Mouse (Mus musculus): ENCODE data around the gene Rapgef6. TPM values are rescaled to one million over a fixed set of nuclear protein-coding genes. Genes with fewer than 3 reads are reported as not detected.

Gene Rapgef6
- total RNA-seq, 2 experiments from 2014 or later: 47.6 to 59.0 TPM

DNA sequence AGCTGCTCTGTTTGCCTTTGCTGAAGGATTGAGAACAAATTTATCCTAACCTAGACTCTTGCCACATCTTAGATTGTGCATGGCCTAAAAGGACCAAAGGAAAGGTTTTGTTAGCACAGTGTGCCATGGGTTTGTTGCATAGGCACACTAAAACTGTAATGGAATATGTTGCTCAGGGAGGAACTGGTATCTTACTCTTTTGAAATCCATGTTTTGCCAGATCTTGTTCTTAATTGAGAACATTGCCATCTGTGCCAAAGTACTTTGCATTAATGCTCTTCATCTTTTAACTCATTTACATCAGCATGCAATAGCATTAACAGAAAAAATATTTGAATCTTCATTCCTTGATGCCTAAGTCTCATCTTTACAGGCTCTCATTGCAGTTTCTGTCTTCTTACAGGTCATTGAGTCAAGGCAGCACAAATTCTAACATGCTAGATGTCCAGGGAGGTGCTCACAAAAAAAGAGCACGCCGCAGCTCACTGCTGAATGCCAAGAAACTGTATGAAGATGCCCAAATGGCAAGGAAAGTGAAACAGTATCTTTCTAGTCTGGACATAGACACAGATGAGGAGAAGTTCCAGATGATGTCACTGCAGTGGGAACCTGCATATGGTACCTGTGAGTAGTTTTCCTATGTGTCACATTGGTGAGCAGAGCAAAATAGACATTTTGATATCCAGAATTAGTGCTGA lies 153.3 kb downstream of the Rapgef6 start:
- no peak for ATAC-seq (replicated peaks; ENCODE audit: low FRiP score, low TSS enrichment, poor library complexity, severe bottlenecking)

DNA sequence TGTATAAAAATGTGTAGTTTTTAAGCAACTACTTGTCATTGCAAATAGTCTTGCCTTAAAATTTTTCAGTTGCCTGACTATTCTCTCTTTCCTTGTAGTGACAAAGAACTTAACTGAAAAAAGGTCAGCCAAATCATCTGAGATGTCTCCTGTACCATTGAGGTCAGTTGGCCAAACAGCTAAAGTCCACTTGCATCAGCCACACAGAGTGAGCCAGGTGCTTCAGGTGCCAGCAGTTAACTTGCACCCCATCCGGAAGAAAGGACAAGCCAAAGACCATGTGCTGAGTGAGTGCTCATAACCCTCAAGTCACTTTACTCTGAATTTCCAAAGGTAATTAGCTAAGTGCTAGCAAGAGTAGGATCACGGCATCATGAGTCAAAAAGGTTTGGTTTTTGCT lies 156.5 kb downstream of the Rapgef6 start:
- ATAC-seq (replicated peaks; ENCODE audit: low FRiP score, low TSS enrichment, poor library complexity, severe bottlenecking): no peak

DNA sequence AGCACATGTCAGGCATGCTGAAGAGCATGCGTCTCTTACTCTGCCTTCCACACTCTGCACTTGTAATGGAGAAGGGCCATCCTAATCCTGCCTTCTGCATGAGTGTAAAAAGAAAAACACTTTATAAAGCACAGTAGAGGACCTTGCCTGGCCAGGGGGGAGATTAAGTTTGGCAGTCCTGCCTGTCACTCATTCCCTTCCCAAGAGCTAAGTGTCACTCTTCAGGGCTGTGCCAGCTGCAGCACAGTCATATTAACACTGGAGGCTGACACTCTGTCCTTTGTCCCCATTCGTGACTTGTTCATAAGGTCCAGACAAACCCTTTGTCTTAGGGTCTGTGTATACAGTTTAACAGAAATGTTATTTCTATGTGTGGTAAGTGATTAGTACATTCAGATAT lies 162.2 kb downstream of the Rapgef6 start:
- no peak for ATAC-seq (replicated peaks; ENCODE audit: low FRiP score, low TSS enrichment, poor library complexity, severe bottlenecking)

DNA sequence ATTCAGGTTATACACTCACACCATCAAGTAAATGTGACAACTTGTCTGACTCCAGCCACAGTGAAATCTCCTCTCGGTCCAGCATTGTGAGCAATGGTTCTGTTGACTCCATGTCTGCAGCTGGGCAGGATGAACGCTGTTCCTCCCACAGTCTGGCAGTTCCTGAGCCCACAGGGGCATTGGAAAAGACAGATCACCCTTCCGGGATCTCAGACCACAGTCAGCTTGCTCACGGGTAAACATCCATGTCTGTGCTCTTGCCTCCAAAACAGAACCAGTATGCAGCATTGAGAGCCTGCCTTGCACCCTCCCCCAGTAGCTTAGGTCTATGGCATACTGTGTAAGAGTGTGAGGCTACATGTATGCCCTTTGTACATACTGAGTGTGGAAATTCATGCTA lies 167.5 kb downstream of the Rapgef6 start:
- ATAC-seq (replicated peaks; ENCODE audit: low FRiP score, low TSS enrichment, poor library complexity, severe bottlenecking): no peak

DNA sequence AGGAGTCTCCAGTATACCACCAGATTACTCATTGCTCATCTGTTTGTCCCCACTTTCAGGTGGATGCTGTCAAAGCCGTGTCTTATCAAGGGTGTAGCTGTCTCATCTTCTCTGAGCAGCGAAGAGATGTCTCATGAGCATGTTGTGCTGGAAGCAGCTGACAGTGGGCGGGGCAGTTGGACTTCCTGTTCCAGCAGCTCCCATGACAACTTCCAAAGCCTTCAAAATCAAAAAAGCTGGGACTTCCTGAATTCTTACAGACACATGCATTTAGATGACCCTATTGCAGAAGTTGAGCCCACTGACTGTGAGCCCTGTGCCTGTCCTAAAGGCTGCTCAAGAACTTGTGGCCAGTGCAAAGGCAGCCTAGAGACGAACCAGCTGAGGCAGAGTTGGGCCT lies 168.5 kb downstream of the Rapgef6 start:
- ATAC-seq (replicated peaks; ENCODE audit: low FRiP score, low TSS enrichment, poor library complexity, severe bottlenecking): no peak

DNA sequence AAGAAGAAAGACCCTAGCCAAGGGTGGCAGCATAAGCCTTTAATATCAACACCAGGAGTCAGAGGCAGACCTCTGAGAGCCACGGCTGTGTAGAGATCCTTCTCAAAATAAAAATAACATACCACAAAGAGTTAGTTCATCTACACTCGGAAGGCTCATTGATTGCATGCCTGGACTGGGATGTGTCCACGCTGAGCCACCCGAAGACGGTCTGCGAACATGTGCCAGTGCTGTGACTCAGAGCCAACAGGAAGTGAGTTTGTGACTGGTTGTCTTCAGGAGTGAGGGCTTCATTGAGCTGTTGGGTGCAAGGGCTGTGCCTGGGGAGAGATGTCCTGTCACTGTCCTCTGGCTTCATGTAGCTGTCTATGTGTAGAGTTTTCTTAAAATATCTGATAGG lies 171.0 kb downstream of the Rapgef6 start:
- ATAC-seq (replicated peaks; ENCODE audit: low FRiP score, low TSS enrichment, poor library complexity, severe bottlenecking): no peak

DNA sequence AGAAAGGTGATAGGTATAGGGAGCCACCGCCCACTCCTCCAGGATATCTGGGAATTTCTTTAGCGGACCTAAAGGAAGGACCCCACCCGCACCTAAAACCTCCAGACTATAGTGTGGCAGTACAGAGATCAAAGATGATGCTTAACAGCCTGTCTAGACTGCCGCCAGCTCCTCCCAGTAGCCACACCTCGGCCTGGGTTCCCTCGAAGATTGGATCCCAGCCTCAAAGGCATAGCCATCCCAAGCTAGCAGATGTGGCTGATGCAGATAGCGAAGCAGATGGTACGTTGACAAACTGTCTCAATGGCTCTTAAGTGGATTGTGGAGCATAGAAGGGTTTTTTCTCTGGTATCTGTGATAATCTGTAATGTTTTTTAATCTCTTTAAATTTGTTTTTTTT lies 171.6 kb downstream of the Rapgef6 start:
- ATAC-seq (replicated peaks; ENCODE audit: low FRiP score, low TSS enrichment, poor library complexity, severe bottlenecking): peak; percentile 53; the same call in 1 of the 2 replicates

DNA sequence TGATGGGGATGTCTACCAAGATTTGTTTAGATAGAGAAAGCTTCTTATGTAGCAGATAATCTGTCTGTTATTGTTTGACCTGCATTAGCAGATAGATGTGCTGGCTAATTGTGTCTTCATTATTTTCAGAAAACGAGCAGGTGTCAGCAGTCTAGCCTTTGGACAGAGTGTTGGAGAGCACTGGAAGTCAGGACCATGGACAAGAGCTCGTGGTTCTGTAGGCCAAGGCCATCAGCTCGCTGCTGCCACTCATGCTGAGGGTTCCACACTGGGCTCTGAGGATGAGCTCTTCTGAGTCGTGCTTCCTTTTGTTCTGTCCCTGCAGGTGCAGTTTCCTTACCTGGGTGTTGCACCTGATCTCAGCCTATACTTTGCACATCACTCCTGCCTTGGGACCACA lies 173.3 kb downstream of the Rapgef6 start:
- peak; percentile 55; the same call in 1 of the 2 replicates for ATAC-seq (replicated peaks; ENCODE audit: low FRiP score, low TSS enrichment, poor library complexity, severe bottlenecking)

DNA sequence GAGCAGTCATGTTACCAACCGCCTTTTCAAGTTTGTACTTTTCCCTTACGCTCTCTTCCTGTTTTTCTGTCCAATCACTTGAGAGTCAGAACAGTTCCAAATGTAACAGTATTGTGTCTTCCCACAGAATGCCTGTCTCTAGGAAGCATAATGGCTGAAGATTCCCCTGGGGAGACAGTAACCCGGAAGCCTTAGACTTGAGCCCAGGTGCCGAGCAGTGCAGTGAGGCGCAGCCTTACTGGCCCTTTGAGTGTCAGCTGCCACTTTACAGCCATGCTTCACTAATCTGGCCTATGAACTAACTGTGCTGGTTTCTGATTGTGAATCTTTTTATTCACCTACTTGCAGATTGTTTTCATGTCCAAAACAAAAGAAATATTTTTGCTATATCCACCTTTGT lies 175.0 kb downstream of the Rapgef6 start:
- no peak for ATAC-seq (replicated peaks; ENCODE audit: low FRiP score, low TSS enrichment, poor library complexity, severe bottlenecking)

DNA sequence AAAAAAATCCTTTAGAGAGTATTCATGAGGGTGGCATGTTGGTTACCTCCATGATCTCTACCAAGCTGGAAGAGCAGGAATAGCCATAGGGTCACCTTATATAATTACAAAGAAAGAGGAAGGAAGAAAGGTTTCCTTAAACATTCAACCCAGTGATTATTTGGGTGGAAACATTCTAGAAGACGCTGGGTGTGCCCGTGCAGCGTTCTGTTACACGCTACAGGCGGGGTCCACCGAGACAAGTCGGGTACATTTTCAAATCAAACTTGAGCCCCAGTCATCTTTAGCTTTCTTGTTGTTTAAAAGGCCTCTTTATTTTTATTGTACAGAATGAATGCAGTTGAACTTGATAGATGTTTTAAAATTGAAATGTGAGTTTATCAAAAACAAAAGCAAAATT lies 176.0 kb downstream of the Rapgef6 start:
- no peak for ATAC-seq (replicated peaks; ENCODE audit: low FRiP score, low TSS enrichment, poor library complexity, severe bottlenecking)

DNA sequence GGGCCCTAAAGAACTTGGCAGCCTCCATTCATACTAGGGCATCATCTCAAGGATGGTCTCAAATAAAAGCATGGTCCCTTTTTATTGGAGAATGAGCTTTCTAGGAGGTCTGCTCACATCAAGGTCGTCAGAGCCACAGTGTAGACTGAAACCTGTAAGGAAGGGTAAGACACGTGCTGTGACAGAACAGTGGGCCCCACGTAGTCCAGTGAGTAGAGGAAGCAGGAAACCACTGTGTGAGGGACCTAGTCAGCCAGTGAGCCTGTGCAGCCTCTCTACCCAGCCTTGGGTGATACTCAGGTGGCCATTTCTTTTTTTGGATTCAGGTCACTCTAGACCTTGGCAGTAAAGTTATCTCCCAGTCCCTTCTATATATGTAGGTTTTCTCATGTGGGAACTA lies 177.3 kb downstream of the Rapgef6 start:
- no peak for ATAC-seq (replicated peaks; ENCODE audit: low FRiP score, low TSS enrichment, poor library complexity, severe bottlenecking)

DNA sequence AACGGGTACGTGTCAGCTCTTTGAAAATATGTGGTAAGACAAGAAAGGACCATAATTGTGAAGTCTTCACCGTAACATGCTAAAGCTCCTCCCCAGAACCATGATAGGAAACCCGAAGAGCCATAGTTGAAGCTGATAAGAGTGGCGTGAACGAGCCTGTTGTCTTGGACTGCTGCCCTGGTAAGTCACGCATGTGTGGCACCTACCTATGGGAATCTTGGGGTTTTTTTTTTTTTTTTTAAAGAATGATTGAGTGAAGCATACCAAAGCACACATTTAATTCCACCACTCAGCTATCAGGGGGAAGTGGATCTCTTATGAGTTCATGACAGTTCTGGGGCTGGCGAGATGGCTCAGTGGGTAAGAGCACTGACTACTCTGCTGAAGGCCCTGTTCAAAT lies 179.2 kb downstream of the Rapgef6 start:
- ATAC-seq (replicated peaks; ENCODE audit: low FRiP score, low TSS enrichment, poor library complexity, severe bottlenecking): 0 out of 2 replicates have a peak, but pooled peaks have one; percentile 52

DNA sequence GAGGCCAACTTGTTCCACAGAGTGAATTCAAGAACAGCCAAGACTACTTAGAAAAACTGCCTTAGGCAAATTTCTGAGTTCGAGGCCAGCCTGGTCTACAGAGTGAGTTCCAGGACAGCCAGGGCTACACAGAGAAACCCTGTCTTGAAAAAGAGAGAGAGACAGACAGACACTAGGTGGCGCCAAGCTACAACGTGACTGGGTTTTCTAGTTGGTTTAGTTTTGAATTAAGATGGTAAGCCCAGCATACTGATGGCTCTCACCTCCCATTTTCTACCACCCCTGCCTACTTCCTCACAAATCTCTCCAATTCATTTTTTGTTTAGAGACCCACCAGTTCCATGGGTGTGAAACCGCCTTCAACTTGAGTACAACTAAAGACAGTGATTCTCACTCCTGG lies 180.7 kb downstream of the Rapgef6 start:
- peak; percentile 36; the same call in 1 of the 2 replicates for ATAC-seq (replicated peaks; ENCODE audit: low FRiP score, low TSS enrichment, poor library complexity, severe bottlenecking)

DNA sequence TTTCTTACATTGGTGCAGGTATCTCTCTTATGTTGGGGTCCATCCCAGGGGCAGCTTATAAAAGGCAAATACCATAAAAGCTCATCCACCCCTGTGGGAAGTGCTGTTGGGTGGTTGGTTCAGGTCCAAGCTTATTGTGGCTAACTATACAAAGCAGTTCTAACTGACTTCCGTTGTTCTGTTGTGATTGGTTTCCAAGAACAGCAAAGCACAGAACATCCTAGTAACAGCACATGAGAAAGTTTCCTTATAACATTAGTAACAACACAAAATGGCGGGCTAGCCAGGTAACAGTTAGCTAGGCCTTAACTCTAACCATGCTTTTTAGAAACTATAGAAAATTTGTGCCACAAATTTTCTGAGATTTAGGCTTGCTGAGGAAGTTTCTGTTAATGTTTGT lies 185.5 kb downstream of the Rapgef6 start:
- no peak for ATAC-seq (replicated peaks; ENCODE audit: low FRiP score, low TSS enrichment, poor library complexity, severe bottlenecking)

DNA sequence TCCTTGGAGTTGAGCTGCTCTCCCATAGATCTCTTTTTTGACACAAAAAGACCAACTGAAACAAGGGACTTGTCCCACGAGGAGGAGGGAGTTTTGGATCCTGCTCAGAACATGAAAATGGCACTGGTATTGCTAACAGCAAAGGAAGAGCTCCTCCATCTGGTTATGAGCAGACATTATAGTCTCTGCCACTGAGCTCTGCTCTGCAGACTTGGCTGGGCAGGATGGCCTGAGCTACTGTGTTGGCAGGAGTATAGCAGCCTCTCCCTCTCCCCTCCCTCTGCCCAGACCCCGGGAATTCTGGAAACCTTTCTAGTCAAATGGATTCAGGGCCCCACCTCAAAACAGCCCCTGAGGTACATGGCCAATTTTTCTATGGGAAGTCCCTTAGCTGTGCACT lies 187.0 kb downstream of the Rapgef6 start:
- ATAC-seq (replicated peaks; ENCODE audit: low FRiP score, low TSS enrichment, poor library complexity, severe bottlenecking): no peak

DNA sequence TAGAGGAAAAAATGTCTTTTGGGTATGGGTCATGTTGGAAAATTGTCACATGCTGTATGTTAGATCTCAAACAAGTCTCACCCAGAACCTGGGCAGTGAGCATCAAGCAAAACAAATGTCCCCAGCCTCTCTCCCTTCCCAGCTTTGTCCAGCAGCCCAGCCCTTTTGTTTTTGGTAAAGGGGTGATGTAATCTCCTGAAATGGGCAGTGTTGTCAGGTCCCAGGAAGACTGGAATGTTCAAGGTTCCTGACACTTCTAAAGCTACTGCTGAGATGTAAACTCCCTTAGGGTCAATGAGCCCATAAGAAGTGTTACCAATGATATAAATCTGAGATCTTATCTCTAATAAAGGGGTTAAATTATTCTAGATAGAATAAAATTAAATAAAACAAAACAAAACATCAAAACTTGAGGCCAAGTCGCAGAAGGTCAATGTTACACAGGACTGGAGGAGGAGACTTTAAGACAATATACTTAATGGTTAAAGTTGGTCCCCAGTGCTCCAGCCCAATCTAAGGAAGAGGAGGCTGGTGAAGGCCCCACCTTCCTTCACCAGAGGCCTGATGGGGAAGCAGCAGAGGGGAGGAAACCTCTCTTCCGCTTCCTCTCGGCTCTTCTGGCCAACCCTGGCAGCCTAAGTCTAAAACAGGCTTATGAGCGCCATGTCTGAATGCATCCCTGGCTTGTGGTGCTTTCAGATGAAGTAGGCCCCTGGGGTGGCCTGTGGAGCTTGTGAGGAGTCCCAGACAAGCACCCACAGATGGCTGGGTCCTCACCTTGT lies 188.1 kb downstream of the Rapgef6 start:
- ATAC-seq (replicated peaks; ENCODE audit: low FRiP score, low TSS enrichment, poor library complexity, severe bottlenecking): no peak

DNA sequence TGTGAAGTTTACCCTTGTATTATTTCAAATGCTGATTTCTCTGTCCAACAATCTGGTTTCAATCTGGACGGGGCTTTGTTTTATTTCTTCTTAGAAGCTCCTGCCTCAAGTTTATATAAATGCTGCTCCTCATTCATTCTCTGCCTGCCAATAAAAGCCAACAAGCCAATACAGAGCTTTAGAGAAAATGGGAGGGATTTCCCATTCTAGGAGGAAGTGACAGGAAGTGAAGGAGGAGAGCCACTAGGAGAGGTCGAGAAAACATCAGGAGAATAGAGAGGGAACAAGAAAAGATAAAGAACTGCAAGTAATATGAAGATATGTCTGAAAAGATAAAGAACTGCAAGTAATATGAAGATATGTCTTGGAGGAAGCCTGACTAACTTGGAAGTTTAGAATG lies 190.2 kb downstream of the Rapgef6 start:
- ATAC-seq (replicated peaks; ENCODE audit: low FRiP score, low TSS enrichment, poor library complexity, severe bottlenecking): no peak

DNA sequence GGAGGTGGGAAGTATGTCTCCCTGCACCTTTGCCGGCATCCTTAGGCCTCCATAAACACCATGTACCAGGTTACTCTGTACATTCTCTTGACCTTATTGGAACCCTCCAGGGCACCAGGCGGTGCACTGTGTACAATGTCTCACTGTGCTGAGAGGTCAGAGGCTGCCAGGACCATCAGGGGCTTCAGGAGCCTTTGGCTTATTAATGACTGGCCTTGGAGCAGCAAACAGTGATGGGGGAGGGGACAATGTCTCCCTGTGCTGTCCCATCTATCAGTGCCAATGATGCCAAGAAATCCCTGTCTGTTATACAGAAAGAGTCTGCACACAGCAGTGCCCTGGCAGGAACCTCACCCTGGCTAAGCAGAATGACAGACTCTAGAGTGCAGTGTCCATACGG lies 195.2 kb downstream of the Rapgef6 start:
- no peak for ATAC-seq (replicated peaks; ENCODE audit: low FRiP score, low TSS enrichment, poor library complexity, severe bottlenecking)

DNA sequence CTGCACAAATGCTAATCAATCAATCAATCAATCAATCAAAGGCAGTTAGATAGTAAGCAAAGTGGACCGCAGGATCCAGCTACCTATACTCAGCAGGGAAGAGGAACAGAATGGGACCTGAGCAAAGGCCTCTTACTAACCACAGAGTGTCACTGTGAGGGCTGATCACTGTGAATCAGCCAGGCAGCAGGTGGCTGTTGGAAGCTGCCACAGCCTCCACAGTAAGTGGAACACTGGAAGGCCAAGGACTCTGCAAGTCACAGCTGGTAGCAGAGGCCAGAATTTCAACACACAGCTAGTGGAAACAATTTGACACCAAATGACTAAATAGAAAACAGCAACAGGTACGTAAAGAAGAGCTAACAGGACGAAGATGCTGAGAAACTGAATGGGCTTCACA lies 196.0 kb downstream of the Rapgef6 start:
- no peak for ATAC-seq (replicated peaks; ENCODE audit: low FRiP score, low TSS enrichment, poor library complexity, severe bottlenecking)

DNA sequence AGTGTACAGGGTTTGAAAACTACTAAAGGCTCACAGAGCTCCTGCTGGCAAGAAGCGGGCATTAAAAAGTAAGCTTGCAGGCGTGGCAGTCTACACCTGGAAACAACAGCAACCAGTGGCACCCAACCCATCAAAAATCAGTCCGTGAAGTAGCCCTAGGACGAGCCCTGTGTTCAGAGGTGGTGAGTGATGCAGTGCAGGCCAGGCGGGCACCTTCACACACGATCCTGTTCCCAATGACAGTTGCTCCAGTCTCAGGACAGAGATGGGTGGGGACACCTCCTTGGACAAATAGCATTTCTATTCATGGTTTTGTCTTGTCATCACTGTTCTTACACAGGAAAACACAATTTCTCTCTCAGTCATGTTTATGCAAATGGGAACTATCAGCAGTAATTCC lies 199.4 kb downstream of the Rapgef6 start:
- ATAC-seq (replicated peaks; ENCODE audit: low FRiP score, low TSS enrichment, poor library complexity, severe bottlenecking): no peak
